9 mouse cellular contexts compared by ENCODE assay signal in genomic region chr7:16158735-16159134, GRCm38 (mm10). TPM values are rescaled to one million over a fixed set of nuclear protein-coding genes. Genes with fewer than 3 reads are reported as not detected.
DNase-seq lines count a peak whose midpoint lies in the region; ATAC-seq and TF ChIP-seq lines count a peak whose summit lies in the region.
"Had no signal": no experiment of that assay in that cellular context is flagged by ENCODE, and none has a peak within 500 bp of the region (broad histone marks: within the 10 kb centered on the region; RNA-seq: fewer than 3 reads in every experiment).

No protein-coding gene starts in this region.

- intact Hi-C loops in heart, adult 2 months (cut with DNase I), result loop anchor here (5.0 kb wide), 1 partner anchor 176 kb away; no protein-coding TSS in a partner anchor

- TF ChIP-seq CTCF in heart, adult 2 months (IDR thresholded peaks at IDR 0.05), result no peak

- H3K27ac ChIP-seq in heart, embryonic 13.5 days (replicated peaks), result no peak overlapping the region
- H3K27ac ChIP-seq in heart, adult 2 months, result no peak overlapping the region
- no peak overlapping the region for H3K27ac ChIP-seq in forebrain, embryonic 14.5 days (ENCODE audit: low read depth, low read length)
- no peak overlapping the region; the same call in 1 of the 2 replicates for H3K27ac ChIP-seq in midbrain, embryonic 10.5 days (replicated peaks)

- H3K4me2 ChIP-seq in heart, embryonic 13.5 days, result peak overlapping the region; percentile 61
- H3K4me2 ChIP-seq in forebrain, embryonic 14.5 days (ENCODE audit: low read length), result peak overlapping the region; percentile 32; the same call in 1 of the 2 replicates

- H3K79me2 ChIP-seq in heart, adult 2 months (replicated peaks; ENCODE audit: control insufficient read depth, insufficient read depth, low read length), result no peaks in the 10 kb centered on the region

- peaks cover 40% of the 10 kb centered on the region for H3K27me3 ChIP-seq in heart, embryonic 13.5 days (replicated peaks)
- peaks cover 3% of the 10 kb centered on the region for H3K27me3 ChIP-seq in heart, adult 2 months (ENCODE audit: control insufficient read depth, insufficient read depth, low read length)
- H3K27me3 ChIP-seq in forebrain, embryonic 14.5 days (replicated peaks; ENCODE audit: control insufficient read depth, insufficient read depth, low read length), result peaks cover 9% of the 10 kb centered on the region; the same call in 1 of the 2 replicates
- H3K27me3 ChIP-seq in midbrain, embryonic 10.5 days (ENCODE audit: low read depth, poor library complexity, severe bottlenecking), result peaks cover 35% of the 10 kb centered on the region

- H3K9ac ChIP-seq in heart, embryonic 13.5 days, result peak overlapping the region; percentile 50; the same call in 1 of the 2 replicates
- H3K9ac ChIP-seq in heart, adult 2 months (ENCODE audit: low read depth, low read length), result no peak overlapping the region
- peak overlapping the region; percentile 32; the same call in 1 of the 2 replicates for H3K9ac ChIP-seq in forebrain, embryonic 14.5 days (ENCODE audit: low read length)

- H3K9me3 ChIP-seq in heart, embryonic 13.5 days, result no peaks in the 10 kb centered on the region
- H3K9me3 ChIP-seq in forebrain, embryonic 14.5 days (replicated peaks; ENCODE audit: control insufficient read depth, low read length), result no peaks in the 10 kb centered on the region
- no peaks in the 10 kb centered on the region for H3K9me3 ChIP-seq in midbrain, embryonic 10.5 days (replicated peaks)

- WGBS in heart, embryonic 13.5 days, result 7% methylated on average over 39 of the region's 39 CpGs
- WGBS in heart, adult 2 months, result 21% methylated on average over 39 of the region's 39 CpGs
- 10% methylated on average over 39 of the region's 39 CpGs for WGBS in forebrain, embryonic 14.5 days
- WGBS in midbrain, embryonic 10.5 days, result 9% methylated on average over 39 of the region's 39 CpGs

- no peak for TF ChIP-seq POLR2A in heart, adult 2 months (IDR thresholded peaks at IDR 0.05; ENCODE audit: insufficient read depth, low read depth, low read length)

- peaks cover 29% of the 10 kb centered on the region for H3K4me1 ChIP-seq in heart, embryonic 13.5 days
- H3K4me1 ChIP-seq in heart, adult 2 months (ENCODE audit: control insufficient read depth, insufficient read depth, low read length), result peaks cover 1% of the 10 kb centered on the region; the same call in 1 of the 2 replicates
- no peaks in the 10 kb centered on the region for H3K4me1 ChIP-seq in forebrain, embryonic 14.5 days (ENCODE audit: control insufficient read depth, insufficient read depth, low read length)
- H3K4me1 ChIP-seq in midbrain, embryonic 10.5 days, result peaks cover 8% of the 10 kb centered on the region

- ATAC-seq in heart, embryonic 13.5 days (ENCODE audit: extremely low read depth, insufficient number of reproducible peaks, low FRiP score, low TSS enrichment), result no peak
- ATAC-seq in forebrain, embryonic 14.5 days, result peak; percentile 19; the same call in 1 of the 2 replicates
- no peak for ATAC-seq in megakaryocyte progenitor cell, adult 5-6 weeks (replicated peaks; ENCODE audit: poor library complexity)

- no peaks in the 10 kb centered on the region for H3K36me3 ChIP-seq in heart, embryonic 13.5 days
- no peaks in the 10 kb centered on the region for H3K36me3 ChIP-seq in heart, adult 2 months (ENCODE audit: control insufficient read depth, insufficient read depth, low read length)
- peaks cover 7% of the 10 kb centered on the region; the same call in 1 of the 2 replicates for H3K36me3 ChIP-seq in forebrain, embryonic 14.5 days (ENCODE audit: control insufficient read depth, insufficient read depth, low read length)
- no peaks in the 10 kb centered on the region for H3K36me3 ChIP-seq in midbrain, embryonic 10.5 days

- no peak for TF ChIP-seq EP300 in heart, adult 2 months (IDR thresholded peaks at IDR 0.05; ENCODE audit: insufficient read depth, low read depth, low read length)

- H3K4me3 ChIP-seq in heart, embryonic 13.5 days, result peak overlapping the region; percentile 35
- no peak overlapping the region for H3K4me3 ChIP-seq in heart, adult 2 months
- H3K4me3 ChIP-seq in forebrain, embryonic 14.5 days (ENCODE audit: low read depth, low read length), result no peak overlapping the region
- H3K4me3 ChIP-seq in midbrain, embryonic 10.5 days, result peak overlapping the region; percentile 40

- no peak for DNase-seq in heart, adult 2 months
- DNase-seq in ZHBTc4 (ENCODE audit: low read depth, low spot score), result peak; percentile 11
- DNase-seq in forebrain, embryonic 14.5 days (ENCODE audit: low spot score), result no peak
- peak; percentile 26 for DNase-seq in midbrain, embryonic 10.5 days (ENCODE audit: low spot score)
- DNase-seq in urinary bladder, postnatal 10 days (ENCODE audit: low spot score), result no peak
- no peak for DNase-seq in thymus, postnatal 10 days (ENCODE audit: low spot score in 2 of 2)
- DNase-seq: lung, adult 2 months had no signal

RNA-seq across cellular contexts. Expression of gene Meis3, which starts 16.2 kb away (rescaled TPM):
- 17.1 and 19.4 TPM in 2 replicates for polyA plus RNA-seq in heart, embryonic 13.5 days (2015; fragmentation: Nextera tagmentation; extraction: Ambion mirVana)
- 1 to 10 TPM; 4.3 to 4.6 TPM for total RNA-seq in heart, adult 2 months (2021)
- polyA plus RNA-seq in heart, adult 2 months (2012; rRNA removed), result 7.4 and 8.7 TPM in 2 replicates
- polyA plus RNA-seq in forebrain, embryonic 14.5 days (2014; fragmentation: Nextera tagmentation; extraction: Ambion mirVana), result 88.8 and 97.6 TPM in 2 replicates
- polyA plus RNA-seq in midbrain, embryonic 10.5 days (2016; fragmentation: Nextera tagmentation; extraction: Ambion mirVana), result 80.7 and 99.3 TPM in 2 replicates
- total RNA-seq in megakaryocyte progenitor cell, adult 5-6 weeks (2015), result 0.34 TPM in 1 of 2 replicates, not detected in the other
- not detected in 2 replicates for total RNA-seq in megakaryocyte progenitor cell, adult 5-6 weeks (2017)

RNA-seq across cellular contexts. Expression of gene Slc8a2, which starts 29.1 kb away (rescaled TPM):
- 0.05 and 0.20 TPM in 2 replicates for polyA plus RNA-seq in heart, embryonic 13.5 days (2015; fragmentation: Nextera tagmentation; extraction: Ambion mirVana)
- under 1 TPM; 0.50 to 0.84 TPM for total RNA-seq in heart, adult 2 months (2021)
- 0.61 and 0.96 TPM in 2 replicates for polyA plus RNA-seq in heart, adult 2 months (2012; rRNA removed)
- 0.85 and 0.94 TPM in 2 replicates for polyA plus RNA-seq in forebrain, embryonic 14.5 days (2014; fragmentation: Nextera tagmentation; extraction: Ambion mirVana)
- polyA plus RNA-seq in midbrain, embryonic 10.5 days (2016; fragmentation: Nextera tagmentation; extraction: Ambion mirVana), result 0.21 and 0.25 TPM in 2 replicates
- not detected in 2 replicates for total RNA-seq in megakaryocyte progenitor cell, adult 5-6 weeks (2015)
- not detected in 2 replicates for total RNA-seq in megakaryocyte progenitor cell, adult 5-6 weeks (2017)

RNA-seq across cellular contexts. Expression of gene Kptn, which starts 39.0 kb away (rescaled TPM):
- 31.8 and 35.0 TPM in 2 replicates for polyA plus RNA-seq in heart, embryonic 13.5 days (2015; fragmentation: Nextera tagmentation; extraction: Ambion mirVana)
- total RNA-seq in heart, adult 2 months (2021), result 10 to 100 TPM; 17.8 to 20.6 TPM
- 38.3 and 45.2 TPM in 2 replicates for polyA plus RNA-seq in heart, adult 2 months (2012; rRNA removed)
- 34.5 and 37.0 TPM in 2 replicates for polyA plus RNA-seq in forebrain, embryonic 14.5 days (2014; fragmentation: Nextera tagmentation; extraction: Ambion mirVana)
- 28.8 and 30.6 TPM in 2 replicates for polyA plus RNA-seq in midbrain, embryonic 10.5 days (2016; fragmentation: Nextera tagmentation; extraction: Ambion mirVana)
- total RNA-seq in megakaryocyte progenitor cell, adult 5-6 weeks (2015), result 8.1 and 10.7 TPM in 2 replicates
- 8.3 and 10.6 TPM in 2 replicates for total RNA-seq in megakaryocyte progenitor cell, adult 5-6 weeks (2017)

Comparison
In these comparisons a context has a peak if more than half of its experiments do, and no peak if none do; other contexts are left out.
1. H3K4me3 ChIP-seq: peak in heart, embryonic 13.5 days (single experiment) and midbrain, embryonic 10.5 days (single experiment); none in heart, adult 2 months (single experiment) and forebrain, embryonic 14.5 days (single experiment).
2. DNase-seq: peak in ZHBTc4 (single experiment) and midbrain, embryonic 10.5 days (single experiment); none in heart, adult 2 months (0 of 2), forebrain, embryonic 14.5 days (single experiment), urinary bladder, postnatal 10 days (single experiment) and thymus, postnatal 10 days (0 of 2).